Mouse (Mus musculus): ENCODE measurements around the gene Igf1r. TPM values are rescaled to one million over a fixed set of nuclear protein-coding genes. Genes with fewer than 3 reads are reported as not detected.
A peak's percentile ranks its signal among the peaks of the same experiment; 100 is the strongest.

Gene Igf1r
- 10 to 100 TPM; 32.5 to 38.4 TPM for total RNA-seq (2021)

GRCm38 (mm10) chr7:67952777-67953700 lies at the start of gene Igf1r:
TSS of gene Igf1r (plus strand) at chr7:67952827.
- peak in 1 of 2 experiments; percentile 24 for DNase-seq (ENCODE audit: extremely low spot score in 1 of 2, low spot score in 1 of 2)

- DNase-seq (ENCODE audit: extremely low spot score in 1 of 2, low spot score in 1 of 2) = no peak
Observed at GRCm38 (mm10) chr7:67906358-67906757, 46.3 kb upstream of the Igf1r start.

- DNase-seq (ENCODE audit: extremely low spot score in 1 of 2, low spot score in 1 of 2) = no peak
Observed at GRCm38 (mm10) chr7:67907786-67908400, 44.7 kb upstream of the Igf1r start.

DNA sequence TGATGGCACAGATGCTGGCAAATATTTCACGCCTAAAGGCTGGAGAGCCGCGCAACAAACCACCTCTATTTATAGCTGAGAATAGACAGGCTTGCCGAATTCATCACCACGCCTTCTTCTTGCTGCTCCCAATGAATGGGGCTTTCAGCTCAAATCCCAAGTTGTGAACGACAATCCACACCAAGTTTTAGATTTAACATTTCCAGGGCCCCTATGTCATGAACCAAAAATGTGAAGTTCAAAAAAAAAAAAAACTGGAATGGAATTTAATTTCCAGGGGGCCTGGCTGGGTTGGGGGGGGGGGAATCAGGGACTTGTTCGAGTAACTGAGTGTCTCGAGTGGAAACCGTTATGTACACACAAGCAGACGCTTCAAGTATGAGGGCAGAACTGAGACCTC lies 42.1 kb upstream of the Igf1r start:
- peak in 1 of 2 experiments; percentile 8 for DNase-seq (ENCODE audit: extremely low spot score in 1 of 2, low spot score in 1 of 2)

DNA sequence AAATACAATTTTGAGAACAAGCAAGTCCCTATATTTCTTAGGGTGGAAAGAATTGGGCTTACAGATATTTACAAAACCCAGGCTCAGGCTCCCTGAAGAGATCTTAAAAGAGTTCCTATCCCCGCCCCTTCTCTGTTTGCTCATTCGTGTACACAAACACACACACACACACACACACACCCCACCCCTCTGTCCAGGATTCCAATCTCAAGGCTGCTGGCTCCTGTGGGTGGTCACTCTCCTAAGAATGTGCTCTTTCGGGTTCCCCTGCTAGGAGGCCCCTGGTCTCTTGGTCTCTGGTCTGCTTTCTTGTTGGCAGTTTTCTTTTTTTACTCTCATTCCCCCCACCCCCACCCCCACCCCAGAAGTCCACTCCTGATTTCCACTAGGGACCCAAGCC lies 41.7 kb upstream of the Igf1r start:
- no peak for DNase-seq (ENCODE audit: extremely low spot score in 1 of 2, low spot score in 1 of 2)

DNA sequence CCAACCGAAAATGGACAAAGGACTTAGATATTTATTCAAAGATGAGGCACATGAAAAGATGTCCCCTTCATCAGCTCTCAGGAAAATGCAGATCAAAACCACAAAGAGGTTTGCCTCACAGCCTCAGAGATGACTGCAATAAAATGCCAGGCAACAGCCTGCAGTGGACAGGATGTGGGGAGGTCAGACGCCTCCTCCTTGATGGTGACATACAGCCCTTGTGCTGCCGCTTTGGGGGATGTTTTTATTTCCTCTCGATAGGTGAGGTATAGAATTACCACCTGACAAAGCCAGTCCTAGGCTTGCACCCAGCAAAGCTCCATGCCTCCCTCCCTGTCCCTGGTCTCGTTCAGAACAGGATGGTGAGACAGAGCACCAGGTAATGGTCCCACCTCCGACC lies 40.8 kb upstream of the Igf1r start:
- DNase-seq (ENCODE audit: extremely low spot score in 1 of 2, low spot score in 1 of 2) = no peak

- no peak for DNase-seq (ENCODE audit: extremely low spot score in 1 of 2, low spot score in 1 of 2)
Observed at GRCm38 (mm10) chr7:67916960-67917359, 35.7 kb upstream of the Igf1r start.

DNA sequence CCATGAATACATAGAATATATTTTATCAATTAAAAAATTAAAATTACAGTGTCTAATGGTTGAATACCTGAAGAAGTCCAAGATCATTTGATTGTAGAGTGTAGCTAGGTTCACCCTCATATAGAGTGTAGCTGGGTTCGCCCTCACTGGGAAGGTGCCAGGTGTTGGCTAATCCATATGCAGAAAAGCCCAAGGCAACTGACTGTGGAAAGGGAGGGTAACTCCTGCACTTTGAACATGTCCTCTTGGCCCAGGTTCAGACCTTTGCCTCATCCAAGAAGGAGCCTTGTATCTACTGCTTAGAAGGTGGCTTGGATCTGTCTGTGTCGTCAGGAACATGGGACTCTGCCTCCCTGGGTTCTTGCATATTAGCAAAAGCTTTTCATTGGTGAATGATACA lies 34.9 kb upstream of the Igf1r start:
- no peak for DNase-seq (ENCODE audit: extremely low spot score in 1 of 2, low spot score in 1 of 2)

DNA sequence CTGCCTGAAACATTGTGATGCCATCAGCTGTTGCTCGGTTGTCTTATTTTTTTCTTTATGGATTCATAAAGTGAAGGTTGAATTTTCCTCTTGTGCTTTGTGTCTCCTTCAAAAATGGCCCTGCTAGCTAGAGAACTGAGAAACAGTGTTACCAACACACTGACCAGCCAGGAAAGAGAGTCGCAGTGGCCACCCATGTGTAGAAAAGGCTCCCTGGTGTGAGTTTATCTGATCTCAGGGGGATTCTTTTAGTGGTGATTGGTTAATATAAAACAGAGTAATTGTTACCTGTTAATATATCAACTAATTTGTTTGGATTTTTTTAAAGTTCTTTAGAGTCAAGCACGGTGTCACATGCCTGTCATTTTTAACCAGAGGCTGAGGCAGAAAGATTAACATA lies 33.2 kb upstream of the Igf1r start:
- DNase-seq (ENCODE audit: extremely low spot score in 1 of 2, low spot score in 1 of 2) = no peak

- no peak for DNase-seq (ENCODE audit: extremely low spot score in 1 of 2, low spot score in 1 of 2)
Observed at GRCm38 (mm10) chr7:67924215-67924614, 28.4 kb upstream of the Igf1r start.

GRCm38 (mm10) chr7:67930132-67930531 lies 22.5 kb upstream of the Igf1r start:
- DNase-seq (ENCODE audit: extremely low spot score in 1 of 2, low spot score in 1 of 2) = no peak

GRCm38 (mm10) chr7:67936801-67937200 lies 15.8 kb upstream of the Igf1r start:
- no peak for DNase-seq (ENCODE audit: extremely low spot score in 1 of 2, low spot score in 1 of 2)

DNA sequence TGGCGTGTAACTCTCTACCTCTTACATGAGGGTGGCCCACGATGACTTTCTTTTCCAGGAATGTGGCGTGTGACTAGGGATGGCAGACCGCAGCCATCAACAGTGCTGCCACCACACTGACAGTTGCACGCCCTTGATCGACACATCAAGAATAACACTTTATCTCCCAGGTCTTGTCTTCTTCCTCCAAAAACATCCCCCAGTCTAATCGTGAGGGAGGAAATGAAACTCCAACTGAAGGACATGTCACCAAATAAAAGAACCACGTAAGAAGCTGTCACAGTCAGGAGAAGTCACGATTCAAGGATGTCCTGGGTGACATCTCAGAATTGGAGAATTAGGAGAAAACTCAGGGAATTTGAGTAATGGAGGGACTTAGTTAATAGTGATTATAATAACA lies 8.8 kb upstream of the Igf1r start:
- no peak for DNase-seq (ENCODE audit: extremely low spot score in 1 of 2, low spot score in 1 of 2)

DNA sequence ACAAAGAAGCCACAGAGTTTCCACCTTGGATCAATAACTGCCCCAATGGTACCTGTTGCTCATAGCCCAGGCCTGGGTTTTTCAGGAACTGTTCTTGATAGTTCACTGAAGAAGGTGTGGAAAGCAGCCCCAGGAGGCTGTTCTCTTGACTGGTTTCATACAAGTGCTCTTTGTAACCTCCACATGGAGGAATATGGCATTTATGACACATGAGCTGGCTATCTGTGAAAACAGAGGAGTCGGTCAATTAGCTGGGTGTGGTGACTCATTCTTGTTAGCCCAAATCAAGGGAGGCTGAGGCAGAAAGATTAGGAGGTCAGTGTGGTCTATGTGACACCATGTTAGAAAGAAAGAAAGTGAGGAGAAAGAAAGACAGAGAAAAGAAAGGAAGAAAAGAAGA lies 5.7 kb upstream of the Igf1r start:
- DNase-seq (ENCODE audit: extremely low spot score in 1 of 2, low spot score in 1 of 2) = no peak

GRCm38 (mm10) chr7:67950346-67950814 lies 2.2 kb upstream of the Igf1r start:
- DNase-seq (ENCODE audit: extremely low spot score in 1 of 2, low spot score in 1 of 2) = no peak

GRCm38 (mm10) chr7:67950815-67951531 lies 1.7 kb upstream of the Igf1r start:
- peak; percentile 71 to 87 for DNase-seq (ENCODE audit: extremely low spot score in 1 of 2, low spot score in 1 of 2)

DNA sequence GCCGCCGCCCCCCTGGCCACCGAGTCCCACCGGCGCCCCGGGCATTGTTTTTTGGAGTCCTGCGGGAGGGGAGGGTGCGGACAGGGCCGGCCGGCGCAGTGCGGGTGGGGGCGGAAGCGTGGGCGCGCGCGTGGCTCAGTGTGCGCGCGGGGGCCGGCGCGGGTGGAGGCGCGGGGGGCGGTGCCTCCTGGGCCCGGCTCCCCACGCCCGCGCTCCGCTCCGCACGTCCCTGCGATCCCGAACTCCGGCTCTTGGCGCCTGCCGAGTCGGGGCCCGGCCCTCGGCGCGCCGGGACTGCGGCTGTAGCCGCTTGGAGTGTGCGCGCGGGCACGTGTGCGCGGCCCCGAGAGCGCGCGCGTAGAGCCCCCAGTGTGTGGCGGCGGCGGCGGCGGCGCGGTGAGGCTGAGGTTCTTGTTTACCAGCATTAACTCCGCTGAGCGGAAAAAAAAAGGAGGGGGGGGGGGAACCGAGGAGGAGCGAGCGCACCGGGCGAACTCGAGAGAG lies 1.0 kb upstream of the Igf1r start:
- peak; percentile 94 to 97 for DNase-seq (ENCODE audit: extremely low spot score in 1 of 2, low spot score in 1 of 2)

GRCm38 (mm10) chr7:67952036-67952681 lies 468 bp upstream of the Igf1r start:
- DNase-seq (ENCODE audit: extremely low spot score in 1 of 2, low spot score in 1 of 2) = peak; percentile 55 to 74

GRCm38 (mm10) chr7:67953764-67954242 lies 1.2 kb downstream of the Igf1r start:
- DNase-seq (ENCODE audit: extremely low spot score in 1 of 2, low spot score in 1 of 2) = no peak

- DNase-seq (ENCODE audit: extremely low spot score in 1 of 2, low spot score in 1 of 2) = no peak
Observed at GRCm38 (mm10) chr7:67954591-67955185, 2.1 kb downstream of the Igf1r start.
